Mouse (Mus musculus): ENCODE data around the gene Ninl. TPM values are rescaled to one million over a fixed set of nuclear protein-coding genes. Genes with fewer than 3 reads are reported as not detected.

Gene Ninl
- polyA plus RNA-seq, 1 experiment from 2014 or later = 14.5 TPM

DNA sequence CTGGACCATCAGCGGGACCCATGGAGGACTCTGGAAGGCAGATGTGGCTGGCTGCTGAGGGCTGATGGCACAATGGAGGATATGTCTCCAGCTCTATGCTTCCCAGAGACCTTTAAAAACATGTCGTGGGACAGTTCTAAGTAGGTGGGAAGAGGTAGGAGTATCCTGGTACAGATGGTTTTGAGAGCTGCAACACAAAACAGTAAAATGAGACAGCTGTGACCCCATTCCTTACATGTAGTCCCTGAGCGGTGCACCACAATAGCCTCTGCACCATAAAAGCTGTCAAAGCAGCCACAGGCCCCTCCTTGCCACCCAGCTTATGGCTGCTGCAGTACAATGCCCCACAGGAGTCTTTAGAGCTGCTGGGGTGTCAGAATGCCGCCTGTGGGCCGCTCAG is 41.6 kb downstream of the Ninl start:
- Histone ChIP-seq H3K4me3 (replicated peaks) (no peak overlapping the region), H3K27ac (no peak overlapping the region), H3K4me2 (no peak overlapping the region), H3K9ac (replicated peaks) (no peak overlapping the region), H3K9me3 (no peaks in the 10 kb centered on the region), H3K4me1 (replicated peaks) (peaks cover 24% of the 10 kb centered on the region), H3K27me3 (no peaks in the 10 kb centered on the region), H3K36me3 (no peaks in the 10 kb centered on the region)
- WGBS = 58% methylated on average over 5 of the region's 5 CpGs
- ATAC-seq (ENCODE audit: insufficient number of reproducible peaks, insufficient read depth, low FRiP score, low TSS enrichment, low read depth) = no peak

DNA sequence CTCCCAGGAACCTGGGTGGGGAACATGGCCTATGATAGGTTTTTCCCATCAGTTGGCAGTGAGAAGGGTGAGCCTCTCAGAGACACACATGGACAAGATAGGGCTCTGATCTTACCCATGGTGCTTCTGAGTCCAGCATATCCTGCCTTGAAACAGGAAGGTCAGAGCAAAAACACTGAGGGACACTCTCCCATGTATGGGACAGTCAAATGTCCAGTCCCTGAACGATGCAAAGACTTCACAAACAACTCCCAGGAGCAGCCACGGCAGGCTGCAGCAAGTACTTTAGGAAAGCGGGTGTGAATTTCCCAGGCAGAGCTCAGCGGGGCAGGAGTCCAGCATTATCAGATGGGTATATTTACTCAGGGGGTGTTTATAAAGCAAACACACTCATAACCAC is 43.9 kb downstream of the Ninl start:
- no peak for ATAC-seq (ENCODE audit: insufficient number of reproducible peaks, insufficient read depth, low FRiP score, low TSS enrichment, low read depth)
- H3K9ac ChIP-seq (replicated peaks) = no peak overlapping the region
- peaks cover 24% of the 10 kb centered on the region for H3K4me1 ChIP-seq (replicated peaks)
- H3K36me3 ChIP-seq = no peaks in the 10 kb centered on the region
- H3K4me3 ChIP-seq (replicated peaks) = no peak overlapping the region
- no peaks in the 10 kb centered on the region for H3K27me3 ChIP-seq
- no peaks in the 10 kb centered on the region for H3K9me3 ChIP-seq
- H3K4me2 ChIP-seq = no peak overlapping the region
- WGBS = 86% methylated on average over 4 of the region's 4 CpGs
- no peak overlapping the region for H3K27ac ChIP-seq

DNA sequence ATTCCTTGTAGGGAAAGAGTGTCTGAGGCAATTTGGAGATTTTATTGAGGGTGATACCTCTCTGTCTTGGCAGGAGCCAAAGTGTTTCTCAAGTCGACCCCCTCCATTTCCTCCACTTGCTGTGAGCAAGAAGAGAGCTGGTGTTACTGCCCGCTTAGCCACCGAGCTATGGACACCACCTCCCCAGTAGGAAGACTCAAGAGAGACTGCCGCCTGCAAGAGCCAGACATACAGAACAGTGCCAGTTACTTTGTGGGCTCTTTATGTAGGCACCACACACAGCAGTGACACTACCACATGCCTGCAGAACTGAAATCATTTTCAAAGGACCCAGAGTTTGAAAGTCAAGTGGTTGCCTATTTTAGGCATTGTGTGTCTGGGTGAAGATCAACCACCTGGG is 48.1 kb downstream of the Ninl start:
- Histone ChIP-seq H3K4me3 (replicated peaks) (no peak overlapping the region), H3K27ac (no peak overlapping the region), H3K4me1 (replicated peaks) (no peaks in the 10 kb centered on the region), H3K4me2 (no peak overlapping the region), H3K36me3 (no peaks in the 10 kb centered on the region), H3K27me3 (no peaks in the 10 kb centered on the region), H3K9ac (replicated peaks) (no peak overlapping the region), H3K9me3 (no peaks in the 10 kb centered on the region)
- no peak for ATAC-seq (ENCODE audit: insufficient number of reproducible peaks, insufficient read depth, low FRiP score, low TSS enrichment, low read depth)
- WGBS = 81% methylated on average over 4 of the region's 4 CpGs

DNA sequence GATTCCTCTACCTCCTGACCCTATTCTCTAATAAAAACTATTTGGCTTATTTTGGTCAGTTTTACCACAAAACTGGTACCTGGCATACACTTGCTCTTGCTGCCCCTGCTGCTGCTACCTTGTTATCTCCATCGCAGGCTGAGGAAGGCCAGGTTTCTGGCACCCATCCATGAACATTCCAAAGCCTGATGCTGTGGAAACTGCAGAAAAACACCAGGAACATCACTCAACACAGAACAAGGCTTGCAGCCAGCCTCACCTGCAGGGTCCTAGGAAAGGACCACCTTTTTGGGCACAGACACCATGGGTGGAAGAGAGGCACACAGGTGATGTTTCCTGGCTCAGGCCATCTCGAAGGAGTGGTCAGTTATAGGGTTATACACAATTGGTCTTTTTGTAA is 48.7 kb downstream of the Ninl start:
- no peak overlapping the region for H3K4me3 ChIP-seq (replicated peaks)
- 89% methylated on average over 2 of the region's 2 CpGs for WGBS
- H3K36me3 ChIP-seq = no peaks in the 10 kb centered on the region

DNA sequence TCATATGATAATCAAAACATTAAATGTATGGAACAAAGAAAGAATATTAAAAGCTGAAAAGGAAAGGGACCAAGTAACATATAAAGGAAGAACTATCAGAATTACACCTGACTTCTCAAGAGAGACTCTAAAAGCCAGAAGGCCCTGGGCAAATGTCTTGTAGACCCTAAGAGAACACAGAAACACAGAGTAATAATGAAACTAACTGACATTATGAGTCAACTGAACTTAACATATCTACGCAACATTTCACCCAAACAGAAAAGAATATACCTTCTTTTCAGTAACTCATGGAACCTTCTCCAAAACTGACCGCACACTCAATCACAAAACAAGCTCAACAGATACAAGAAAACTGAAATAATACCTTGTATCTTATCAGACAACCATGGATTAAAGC is 53.8 kb downstream of the Ninl start:
- ATAC-seq (ENCODE audit: insufficient number of reproducible peaks, insufficient read depth, low FRiP score, low TSS enrichment, low read depth) = no peak
- WGBS = 100% methylated on average over 2 of the region's 2 CpGs
- H3K4me2 ChIP-seq = no peak overlapping the region
- H3K27ac ChIP-seq = no peak overlapping the region
- no peak overlapping the region for H3K4me3 ChIP-seq (replicated peaks)
- H3K27me3 ChIP-seq = no peaks in the 10 kb centered on the region
- H3K9me3 ChIP-seq = no peaks in the 10 kb centered on the region
- H3K36me3 ChIP-seq = no peaks in the 10 kb centered on the region
- no peaks in the 10 kb centered on the region for H3K4me1 ChIP-seq (replicated peaks)
- H3K9ac ChIP-seq (replicated peaks) = no peak overlapping the region

More for the DNA sequence above, 48.7 kb downstream of the Ninl start:
- H3K27ac ChIP-seq = no peak overlapping the region
- no peaks in the 10 kb centered on the region for H3K27me3 ChIP-seq
- no peaks in the 10 kb centered on the region for H3K4me1 ChIP-seq (replicated peaks)
- no peaks in the 10 kb centered on the region for H3K9me3 ChIP-seq
- ATAC-seq (ENCODE audit: insufficient number of reproducible peaks, insufficient read depth, low FRiP score, low TSS enrichment, low read depth) = no peak
- H3K9ac ChIP-seq (replicated peaks) = no peak overlapping the region
- H3K4me2 ChIP-seq = no peak overlapping the region

DNA sequence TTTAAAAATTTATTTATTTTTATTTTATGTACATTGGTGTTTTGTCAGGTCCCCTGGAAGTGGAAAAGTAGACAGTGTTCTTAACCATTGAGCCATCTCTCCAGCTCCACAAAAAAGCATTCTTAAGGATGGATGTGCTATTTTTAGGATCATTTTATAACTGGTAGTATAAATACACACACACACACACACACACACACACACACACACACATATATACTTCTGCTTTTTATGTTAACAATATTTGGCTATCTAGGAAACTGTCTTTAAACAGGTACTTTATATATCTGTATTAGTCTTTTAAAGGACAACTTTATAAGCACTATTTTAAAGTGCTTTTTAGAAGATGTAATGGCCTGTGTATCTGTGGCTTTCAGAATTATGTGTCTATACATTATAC is 57.1 kb downstream of the Ninl start:
- H3K9ac ChIP-seq (replicated peaks) = no peak overlapping the region
- H3K4me1 ChIP-seq (replicated peaks) = no peaks in the 10 kb centered on the region
- H3K36me3 ChIP-seq = peaks cover 7% of the 10 kb centered on the region; the same call in 1 of the 2 replicates
- no peak overlapping the region for H3K27ac ChIP-seq
- no peak overlapping the region for H3K4me2 ChIP-seq
- no peaks in the 10 kb centered on the region for H3K9me3 ChIP-seq
- no peak overlapping the region for H3K4me3 ChIP-seq (replicated peaks)
- no peaks in the 10 kb centered on the region for H3K27me3 ChIP-seq
- ATAC-seq (ENCODE audit: insufficient number of reproducible peaks, insufficient read depth, low FRiP score, low TSS enrichment, low read depth) = no peak

DNA sequence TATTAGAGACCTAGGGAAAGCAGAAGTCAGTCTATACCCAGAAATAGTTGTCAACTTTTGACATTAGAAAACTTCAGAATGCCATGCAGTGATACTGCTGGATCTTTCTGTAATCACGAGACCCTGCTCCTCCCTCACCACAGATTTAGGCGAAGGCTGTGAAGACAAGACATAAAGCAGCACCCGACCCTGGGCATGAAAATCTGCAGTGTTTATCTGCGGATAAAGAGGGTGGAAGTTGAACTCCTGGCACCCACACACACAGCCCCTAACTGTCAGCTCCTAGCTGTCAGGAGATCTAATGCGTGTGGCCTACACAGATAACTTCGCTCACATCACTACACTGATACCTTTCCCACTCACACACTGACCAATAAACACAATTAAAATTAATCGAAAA is 57.7 kb downstream of the Ninl start:
- Histone ChIP-seq H3K36me3 (peaks cover 12% of the 10 kb centered on the region; the same call in 1 of the 2 replicates), H3K27ac (no peak overlapping the region), H3K9me3 (no peaks in the 10 kb centered on the region), H3K4me1 (replicated peaks) (no peaks in the 10 kb centered on the region), H3K27me3 (no peaks in the 10 kb centered on the region), H3K9ac (replicated peaks) (no peak overlapping the region), H3K4me3 (replicated peaks) (no peak overlapping the region), H3K4me2 (no peak overlapping the region)
- WGBS = 85% methylated on average over 7 of the region's 7 CpGs
- no peak for ATAC-seq (ENCODE audit: insufficient number of reproducible peaks, insufficient read depth, low FRiP score, low TSS enrichment, low read depth)

DNA sequence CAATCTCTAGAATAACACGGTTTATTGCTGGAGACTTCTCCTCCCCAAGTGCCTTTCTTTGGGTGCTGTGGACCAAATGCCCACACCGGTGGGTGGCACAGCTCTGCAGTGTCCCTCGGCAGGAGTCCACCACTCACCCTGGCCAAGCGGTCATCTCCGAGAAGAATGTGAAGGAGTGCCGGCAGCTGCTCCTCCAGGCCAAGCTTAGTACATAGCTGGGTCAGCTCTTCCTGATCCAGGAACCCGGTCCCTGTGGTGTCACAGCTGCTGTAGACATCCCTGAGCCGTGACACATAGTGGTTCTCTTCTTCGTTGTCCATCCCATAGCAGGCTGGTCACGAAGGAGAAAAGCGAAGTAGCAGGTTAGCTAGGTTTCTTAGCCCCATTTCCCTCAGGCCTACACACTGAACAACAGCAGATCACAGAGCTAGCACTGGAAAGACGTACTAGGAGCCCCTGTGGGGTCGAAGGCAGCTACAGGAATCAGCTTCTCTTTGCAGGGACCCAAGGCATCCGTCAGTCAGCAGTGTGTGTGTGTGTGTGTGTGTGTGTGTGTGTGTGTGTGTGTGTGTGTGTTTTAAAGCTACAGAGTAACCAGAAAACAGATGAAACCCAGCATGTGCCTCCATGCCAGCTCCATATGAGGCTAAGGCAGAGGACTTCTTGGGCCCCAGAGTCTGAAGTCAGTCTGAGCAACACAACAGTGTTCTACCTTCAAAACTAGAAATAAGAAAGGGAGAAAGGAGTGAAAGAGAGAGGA is 59.1 kb downstream of the Ninl start:
- Histone ChIP-seq H3K36me3 (peaks cover 21% of the 10 kb centered on the region), H3K4me3 (replicated peaks) (no peak overlapping the region), H3K9me3 (no peaks in the 10 kb centered on the region), H3K4me2 (no peak overlapping the region), H3K27ac (no peak overlapping the region), H3K9ac (replicated peaks) (no peak overlapping the region), H3K4me1 (replicated peaks) (no peaks in the 10 kb centered on the region), H3K27me3 (no peaks in the 10 kb centered on the region)
- WGBS = 88% methylated on average over 14 of the region's 14 CpGs
- no peak for ATAC-seq (ENCODE audit: insufficient number of reproducible peaks, insufficient read depth, low FRiP score, low TSS enrichment, low read depth)

DNA sequence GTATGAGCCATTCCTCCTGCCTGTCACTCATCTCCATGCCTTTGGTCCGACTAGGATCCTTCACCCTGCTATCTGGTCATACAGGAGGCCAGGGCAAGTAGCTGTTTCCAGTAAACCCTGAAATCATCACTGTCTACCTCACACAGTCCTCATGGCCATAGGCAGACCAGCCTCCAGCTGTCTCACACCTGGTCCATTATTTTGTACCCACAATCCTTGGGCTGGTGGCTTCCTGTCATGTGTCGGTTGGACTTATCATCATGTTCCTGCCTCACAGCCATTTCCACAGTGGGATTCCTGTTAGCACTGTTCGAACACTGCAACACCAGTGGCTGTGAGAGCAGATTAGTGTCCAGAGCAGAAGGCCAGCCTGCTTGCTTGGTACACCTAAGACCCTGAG is 60.4 kb downstream of the Ninl start:
- H3K4me3 ChIP-seq (replicated peaks) = no peak overlapping the region
- WGBS = 85% methylated on average over 3 of the region's 3 CpGs
- H3K36me3 ChIP-seq = peaks cover 33% of the 10 kb centered on the region
- H3K27ac ChIP-seq = no peak overlapping the region
- no peaks in the 10 kb centered on the region for H3K27me3 ChIP-seq
- no peaks in the 10 kb centered on the region for H3K9me3 ChIP-seq
- H3K4me1 ChIP-seq (replicated peaks) = no peaks in the 10 kb centered on the region
- H3K9ac ChIP-seq (replicated peaks) = no peak overlapping the region
- no peak for ATAC-seq (ENCODE audit: insufficient number of reproducible peaks, insufficient read depth, low FRiP score, low TSS enrichment, low read depth)
- H3K4me2 ChIP-seq = no peak overlapping the region

DNA sequence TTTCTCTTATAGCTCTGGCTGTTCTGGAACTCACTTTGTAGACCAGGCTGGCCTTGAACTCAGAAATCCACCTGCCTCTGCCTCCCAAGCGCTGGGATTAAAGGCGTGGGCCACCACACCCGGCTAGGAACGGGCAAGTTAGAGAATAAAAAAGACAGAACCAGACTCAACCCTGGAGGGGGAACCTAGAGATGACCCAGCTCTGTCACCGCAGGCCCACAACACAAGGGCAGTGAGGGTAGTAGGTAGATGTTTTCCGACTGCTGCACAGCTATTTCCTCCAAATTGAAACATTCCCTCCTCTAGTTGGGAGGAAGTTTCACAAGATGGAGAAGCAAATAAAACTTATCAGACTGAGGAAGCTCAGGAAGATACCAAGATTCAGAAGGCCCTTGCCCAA is 61.5 kb downstream of the Ninl start:
- Histone ChIP-seq H3K4me2 (no peak overlapping the region), H3K36me3 (peaks cover 42% of the 10 kb centered on the region), H3K27me3 (no peaks in the 10 kb centered on the region), H3K4me1 (replicated peaks) (no peaks in the 10 kb centered on the region), H3K4me3 (replicated peaks) (no peak overlapping the region), H3K9ac (replicated peaks) (no peak overlapping the region), H3K27ac (no peak overlapping the region), H3K9me3 (no peaks in the 10 kb centered on the region)
- ATAC-seq (ENCODE audit: insufficient number of reproducible peaks, insufficient read depth, low FRiP score, low TSS enrichment, low read depth) = no peak
- 92% methylated on average over 6 of the region's 6 CpGs for WGBS

DNA sequence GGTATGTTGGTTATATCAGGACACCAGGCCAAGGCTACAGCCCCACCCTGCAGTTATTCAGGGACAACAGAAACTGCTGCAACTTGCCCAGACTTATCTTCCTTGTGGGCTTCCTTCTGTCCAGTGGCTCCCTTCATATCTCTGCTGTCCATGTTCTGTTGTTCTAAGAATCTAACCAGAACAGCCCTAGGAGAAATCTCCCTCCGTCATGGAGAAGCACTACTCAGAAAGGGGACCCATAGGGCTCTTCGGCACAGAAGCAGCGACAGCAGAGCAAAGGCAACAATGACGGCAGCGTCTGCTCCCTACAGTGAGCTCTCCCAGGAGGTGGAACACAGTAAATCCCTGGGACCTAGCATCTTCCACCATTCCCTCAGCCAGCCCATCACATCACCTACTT is 62.3 kb downstream of the Ninl start:
- Histone ChIP-seq H3K4me3 (replicated peaks) (no peak overlapping the region), H3K27ac (no peak overlapping the region), H3K9me3 (no peaks in the 10 kb centered on the region), H3K27me3 (no peaks in the 10 kb centered on the region), H3K4me2 (no peak overlapping the region), H3K4me1 (replicated peaks) (no peaks in the 10 kb centered on the region), H3K9ac (replicated peaks) (no peak overlapping the region), H3K36me3 (peaks cover 50% of the 10 kb centered on the region)
- WGBS = 95% methylated on average over 5 of the region's 5 CpGs
- ATAC-seq (ENCODE audit: insufficient number of reproducible peaks, insufficient read depth, low FRiP score, low TSS enrichment, low read depth) = no peak

DNA sequence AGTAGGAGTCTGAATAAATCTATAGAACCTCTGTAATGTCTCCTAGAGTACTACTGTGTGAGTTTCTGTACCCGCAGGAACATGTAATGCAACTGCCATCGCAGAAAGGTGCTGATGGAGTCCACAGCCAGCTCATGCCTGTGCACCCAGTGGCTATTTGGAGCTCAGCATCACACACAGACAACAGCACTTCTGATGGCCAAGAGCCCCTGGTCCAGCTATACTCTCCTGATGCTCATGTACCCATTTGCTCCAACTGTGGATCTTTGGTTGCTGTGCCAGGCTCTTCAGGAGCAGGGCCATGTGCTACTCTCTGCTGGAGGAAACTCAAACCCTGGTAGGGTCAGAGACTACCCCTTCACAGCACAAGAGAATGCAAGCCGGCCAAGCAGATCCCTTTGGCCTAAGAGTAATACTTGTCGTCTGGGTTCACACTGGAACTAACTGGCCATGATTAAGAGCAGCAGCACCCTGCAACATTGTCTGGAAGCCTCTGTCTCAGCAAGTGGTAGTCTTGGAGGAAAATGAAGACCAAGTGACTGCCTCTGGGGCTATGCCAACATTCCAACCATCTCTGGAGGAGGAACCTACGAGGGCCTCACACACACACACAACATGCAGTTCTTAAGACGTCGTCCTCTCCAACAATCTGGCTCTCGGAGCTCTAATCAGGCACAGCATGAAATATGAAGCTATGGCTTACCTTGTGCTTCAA is 65.6 kb downstream of the Ninl start:
- no peak overlapping the region for H3K27ac ChIP-seq
- WGBS = 93% methylated on average over 8 of the region's 8 CpGs
- no peak overlapping the region for H3K4me3 ChIP-seq (replicated peaks)
- H3K9ac ChIP-seq (replicated peaks) = no peak overlapping the region
- no peak overlapping the region for H3K4me2 ChIP-seq
- ATAC-seq (ENCODE audit: insufficient number of reproducible peaks, insufficient read depth, low FRiP score, low TSS enrichment, low read depth) = no peak
- no peaks in the 10 kb centered on the region for H3K27me3 ChIP-seq
- H3K4me1 ChIP-seq (replicated peaks) = no peaks in the 10 kb centered on the region
- peaks cover 74% of the 10 kb centered on the region for H3K36me3 ChIP-seq
- no peaks in the 10 kb centered on the region for H3K9me3 ChIP-seq

Measured in limb, embryonic 12.5 days (tissue).